Mouse (Mus musculus): ENCODE results near the gene Raet1e. TPM values are rescaled to one million over a fixed set of nuclear protein-coding genes. Genes with fewer than 3 reads are reported as not detected.

Gene Raet1e
- 0.57 TPM for polyA plus RNA-seq (2014; fragmentation: Illumina TruSeq; extraction: RNeasy Lipid Tissue Mini Kit (QIAGEN cat#74804); ENCODE audit: low read depth, low replicate concordance)

DNA sequence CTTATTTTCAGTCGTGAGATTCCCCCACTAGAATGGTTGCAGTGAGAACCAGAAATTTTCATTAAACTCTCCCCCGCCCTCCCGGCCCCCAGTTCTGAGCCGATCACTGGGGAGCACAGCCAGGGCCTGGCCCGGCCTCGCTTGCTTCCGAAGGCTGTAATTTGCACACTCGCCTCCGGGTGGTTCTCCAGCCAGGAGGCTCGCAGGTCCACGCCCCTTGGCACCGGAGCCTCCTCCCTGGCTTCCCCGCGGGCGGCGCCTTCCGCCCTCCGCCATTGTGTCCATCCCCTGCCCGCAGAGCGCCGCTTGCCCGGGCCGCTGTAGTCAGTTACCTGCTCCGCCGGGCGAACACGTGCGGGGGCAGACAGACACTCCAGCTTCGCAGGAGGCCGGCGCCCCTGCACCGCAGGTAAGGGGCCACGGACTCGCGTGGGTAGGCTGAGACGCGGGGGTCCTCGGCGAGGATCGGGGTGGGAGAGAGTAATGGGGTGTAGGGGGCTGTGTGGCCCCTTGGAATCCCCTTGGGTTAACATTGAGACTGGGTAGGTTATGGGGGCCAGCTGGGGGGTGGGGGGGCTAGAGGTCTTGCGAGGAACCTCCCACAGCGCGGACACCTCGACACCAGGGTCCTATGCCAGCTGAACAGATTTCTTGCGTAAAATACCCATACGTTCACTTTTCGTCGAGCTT, at the start of gene Raet1e, which contains the start of gene H60b:
Gene Raet1e (plus strand): TSS at position 260 of the 690 bp plus-strand sequence.
Gene H60b (plus strand): TSS at position 277 of the 690 bp plus-strand sequence.

GRCm38 (mm10) chr10:22149073-22149690, 9.2 kb upstream of the Raet1e start, which contains the start of gene E030030I06Rik:
E030030I06Rik (minus strand) TSS chr10:22149270.

GRCm38 (mm10) chr10:22360252-22360651, 201.9 kb downstream of the Raet1e start, which contains the start of gene Raet1d:
Raet1d (plus strand) TSS chr10:22360552.

Other genes starting within 250 kb of the Raet1e start
- not detected for gene 4930444G20Rik, start 90.5 kb upstream of the Raet1e start, polyA plus RNA-seq (2014; fragmentation: Illumina TruSeq; extraction: RNeasy Lipid Tissue Mini Kit (QIAGEN cat#74804); ENCODE audit: low read depth, low replicate concordance)
- gene E030030I06Rik, start 9.3 kb upstream of the Raet1e start, polyA plus RNA-seq (2014; fragmentation: Illumina TruSeq; extraction: RNeasy Lipid Tissue Mini Kit (QIAGEN cat#74804); ENCODE audit: low read depth, low replicate concordance), result 8.1 TPM
- gene H60b, start within 50 bp of the Raet1e start, polyA plus RNA-seq (2014; fragmentation: Illumina TruSeq; extraction: RNeasy Lipid Tissue Mini Kit (QIAGEN cat#74804); ENCODE audit: low read depth, low replicate concordance), result 1.1 TPM
- 0.82 TPM for gene Raet1d, start 202.0 kb downstream of the Raet1e start, polyA plus RNA-seq (2014; fragmentation: Illumina TruSeq; extraction: RNeasy Lipid Tissue Mini Kit (QIAGEN cat#74804); ENCODE audit: low read depth, low replicate concordance)